Comparison of ENCODE assay signal across 8 mouse cellular contexts in genomic region chr8:125557391-125558108, GRCm38 (mm10). TPM values are rescaled to one million over a fixed set of nuclear protein-coding genes. Genes with fewer than 3 reads are reported as not detected.
DNase-seq lines count a peak whose midpoint lies in the region; ATAC-seq and TF ChIP-seq lines count a peak whose summit lies in the region.

No protein-coding gene starts in this region.

- H3K9me3 ChIP-seq in CH12.LX (replicated peaks; ENCODE audit: low read length): no peaks in the 10 kb centered on the region
- H3K9me3 ChIP-seq in forebrain, embryonic 15.5 days: no peaks in the 10 kb centered on the region
- no peaks in the 10 kb centered on the region for H3K9me3 ChIP-seq in liver, embryonic 16.5 days (replicated peaks; ENCODE audit: control insufficient read depth, low read length)

- H3K4me2 ChIP-seq in CH12.LX (ENCODE audit: insufficient read depth, low read depth, poor library complexity, severe bottlenecking): peak overlapping the region; percentile 76
- H3K4me2 ChIP-seq in forebrain, embryonic 15.5 days (replicated peaks): peak overlapping the region; percentile 39
- H3K4me2 ChIP-seq in liver, embryonic 16.5 days (ENCODE audit: low read depth, low read length): no peak overlapping the region

- dilution Hi-C loops in CH12.LX (cut with MboI; ENCODE audit: extremely low pct_ligation_motif_present, extremely low pct_unique_long_range_greater_than_20kb, low sequenced_read_pairs): no loop called here

- no peak for ATAC-seq in forebrain, embryonic 15.5 days (replicated peaks)
- ATAC-seq in liver, embryonic 16.5 days (ENCODE audit: low read depth): peak; percentile 33
- ATAC-seq in erythroid progenitor cell, adult 5-6 weeks (replicated peaks; ENCODE audit: low FRiP score, poor library complexity, severe bottlenecking): no peak

- TF ChIP-seq CTCF in CH12.LX (conservative IDR thresholded peaks at IDR 0.05 in 1 of 2, IDR thresholded peaks at IDR 0.05 in 1 of 2; ENCODE audit: low read depth in 2 of 2, low read length in 2 of 2): no peak

- TF ChIP-seq RAD21 in CH12.LX (IDR thresholded peaks at IDR 0.05; ENCODE audit: low read depth, low read length): no peak

- peak overlapping the region; percentile 91; the same call in 1 of the 2 replicates for H3K27ac ChIP-seq in CH12.LX (ENCODE audit: insufficient read depth, low read depth)
- peak overlapping the region; percentile 97 for H3K27ac ChIP-seq in forebrain, embryonic 15.5 days (replicated peaks)
- H3K27ac ChIP-seq in liver, embryonic 16.5 days (ENCODE audit: low read length): no peak overlapping the region; the same call in 1 of the 2 replicates

- peak; percentile 42 for DNase-seq in CD4-positive helper T cell, adult 2 months (ENCODE audit: low read depth, low spot score)
- no peak for DNase-seq in CH12.LX (ENCODE audit: extremely low read depth)
- DNase-seq in thymus, postnatal 36 days: no peak
- no peak for DNase-seq in gastrocnemius, adult 18-20 months (ENCODE audit: low spot score)
- no peak for DNase-seq in kidney, postnatal 25 days

- peaks cover 0 to 15% of the 10 kb centered on the region in 2 experiments for H3K36me3 ChIP-seq in CH12.LX (replicated peaks in 1 of 2; ENCODE audit: control insufficient read depth in 1 of 2, insufficient read depth in 1 of 2, low read length in 1 of 2)
- no peaks in the 10 kb centered on the region for H3K36me3 ChIP-seq in forebrain, embryonic 15.5 days
- H3K36me3 ChIP-seq in liver, embryonic 16.5 days (ENCODE audit: control insufficient read depth, insufficient read depth): no peaks in the 10 kb centered on the region

- peaks cover 23 to 73% of the 10 kb centered on the region in 2 experiments for H3K4me1 ChIP-seq in CH12.LX (ENCODE audit: control insufficient read depth in 1 of 2, insufficient read depth in 2 of 2)
- peaks cover 61% of the 10 kb centered on the region for H3K4me1 ChIP-seq in forebrain, embryonic 15.5 days
- H3K4me1 ChIP-seq in liver, embryonic 16.5 days (ENCODE audit: control insufficient read depth, low read depth, low read length): peaks cover 8% of the 10 kb centered on the region

- WGBS in forebrain, embryonic 15.5 days: 67% methylated on average over 10 of the region's 10 CpGs
- 57% methylated on average over 10 of the region's 10 CpGs for whole genome bisulfite sequencing in liver, embryonic 16.5 days (ENCODE audit: insufficient replicate concordance)

- no peak for TF ChIP-seq POLR2A in CH12.LX (IDR thresholded peaks at IDR 0.05; ENCODE audit: low read depth, low read length)

- H3K79me2 ChIP-seq in CH12.LX (replicated peaks; ENCODE audit: control insufficient read depth, extremely low read depth, insufficient read depth, poor library complexity, severe bottlenecking): no peaks in the 10 kb centered on the region; the same call in 1 of the 2 replicates

- in situ Hi-C loops in CH12.LX (cut with MboI; ENCODE audit: low pct_ligation_motif_present, low pct_unique_long_range_greater_than_20kb, low sequenced_read_pairs): loop anchor here (25.0 kb wide), 2 partner anchors 220 to 370 kb away; no protein-coding TSS in a partner anchor

- peak overlapping the region; percentile 64 for H3K9ac ChIP-seq in CH12.LX (ENCODE audit: insufficient read depth, low read depth)
- 0 out of 2 replicates have a peak overlapping the region, but pooled peaks have one; percentile 25 for H3K9ac ChIP-seq in forebrain, embryonic 15.5 days (replicated peaks)
- no peak overlapping the region for H3K9ac ChIP-seq in liver, embryonic 16.5 days (ENCODE audit: low read depth, low read length)

- H3K4me3 ChIP-seq in CH12.LX (replicated peaks in 1 of 3; ENCODE audit: low read depth in 2 of 3, low read length in 2 of 3, poor library complexity in 1 of 3): peak overlapping the region in 1 of 3 experiments; percentile 23
- H3K4me3 ChIP-seq in forebrain, embryonic 15.5 days: no peak overlapping the region
- no peak overlapping the region for H3K4me3 ChIP-seq in liver, embryonic 16.5 days (ENCODE audit: low read depth, low read length)

- no peaks in the 10 kb centered on the region for H3K27me3 ChIP-seq in CH12.LX (replicated peaks)
- no peaks in the 10 kb centered on the region for H3K27me3 ChIP-seq in forebrain, embryonic 15.5 days
- no peaks in the 10 kb centered on the region for H3K27me3 ChIP-seq in liver, embryonic 16.5 days (ENCODE audit: control insufficient read depth, insufficient read depth, low read depth, low read length)

- no peak for TF ChIP-seq EP300 in CH12.LX (IDR thresholded peaks at IDR 0.05; ENCODE audit: low read length)

TF ChIP-seq in CH12.LX, 34 proteins besides CTCF, POLR2A, EP300 and RAD21:
- TF ChIP-seq KAT2A (IDR thresholded peaks at IDR 0.05; ENCODE audit: insufficient replicate concordance, low read length): no peak
- no peak for TF ChIP-seq ZMIZ1 (IDR thresholded peaks at IDR 0.05; ENCODE audit: low read depth, low read length)
- TF ChIP-seq ELF1 (IDR thresholded peaks at IDR 0.05; ENCODE audit: low read depth, low read length): peak; percentile 40; the same call in 1 of the 2 replicates
- no peak for TF ChIP-seq MAFK (IDR thresholded peaks at IDR 0.05; ENCODE audit: insufficient replicate concordance, low read length)
- TF ChIP-seq ETS1 (conservative IDR thresholded peaks at IDR 0.05; ENCODE audit: low read depth, low read length): no peak
- TF ChIP-seq HCFC1 (IDR thresholded peaks at IDR 0.05; ENCODE audit: low read depth, low read length): no peak
- no peak for TF ChIP-seq MAZ (IDR thresholded peaks at IDR 0.05; ENCODE audit: low read depth, low read length)
- no peak for TF ChIP-seq SIN3A (IDR thresholded peaks at IDR 0.05; ENCODE audit: low read length)

RNA-seq across cellular contexts. Expression of gene Sipa1l2, which starts 12.1 kb away (rescaled TPM):
- 3.8 and 5.6 TPM in 2 replicates for total RNA-seq in CH12.LX (2012; rRNA removed)
- total RNA-seq in CH12.LX (2014; rRNA removed): 1.9 and 2.0 TPM in 2 replicates
- 2.3 and 2.7 TPM in 2 replicates for polyA plus RNA-seq in CH12.LX (2012; ENCODE audit: insufficient read length, low read depth)
- polyA plus RNA-seq in forebrain, embryonic 15.5 days (2015; fragmentation: Nextera tagmentation; extraction: Ambion mirVana): 32.0 and 37.1 TPM in 2 replicates
- 0.83 and 1.1 TPM in 2 replicates for polyA plus RNA-seq in liver, embryonic 16.5 days (2015; fragmentation: Nextera tagmentation; extraction: Ambion mirVana)
- 1 to 10 TPM; 5.1 to 7.5 TPM for total RNA-seq in gastrocnemius, adult 18-20 months (2021)
- total RNA-seq in erythroid progenitor cell, adult 5-6 weeks (2015; ENCODE audit: low replicate concordance): 0.42 and 2.5 TPM in 2 replicates
- total RNA-seq in erythroid progenitor cell, adult 5-6 weeks (2017; ENCODE audit: low replicate concordance): 0.76 and 0.77 TPM in 2 replicates
